Mouse (Mus musculus): Measurements from ENCODE around the gene Leng9.

Leng9 gene

GRCm38 (mm10) chr7:4124856-4125255, 25.3 kb downstream of the Leng9 start:
- DNase-seq (ENCODE audit: extremely low read depth, low read depth, low spot score): no peak

- no peak for DNase-seq (ENCODE audit: extremely low read depth, low read depth, low spot score)
Measured at GRCm38 (mm10) chr7:4124315-4124759, 25.8 kb downstream of the Leng9 start.

GRCm38 (mm10) chr7:4123732-4124131, 26.4 kb downstream of the Leng9 start:
- no peak for DNase-seq (ENCODE audit: extremely low read depth, low read depth, low spot score)

- DNase-seq (ENCODE audit: extremely low read depth, low read depth, low spot score): no peak
Measured at GRCm38 (mm10) chr7:4122783-4123182, 27.4 kb downstream of the Leng9 start.

GRCm38 (mm10) chr7:4122076-4122768, 28.0 kb downstream of the Leng9 start:
- DNase-seq (ENCODE audit: extremely low read depth, low read depth, low spot score): no peak

DNA sequence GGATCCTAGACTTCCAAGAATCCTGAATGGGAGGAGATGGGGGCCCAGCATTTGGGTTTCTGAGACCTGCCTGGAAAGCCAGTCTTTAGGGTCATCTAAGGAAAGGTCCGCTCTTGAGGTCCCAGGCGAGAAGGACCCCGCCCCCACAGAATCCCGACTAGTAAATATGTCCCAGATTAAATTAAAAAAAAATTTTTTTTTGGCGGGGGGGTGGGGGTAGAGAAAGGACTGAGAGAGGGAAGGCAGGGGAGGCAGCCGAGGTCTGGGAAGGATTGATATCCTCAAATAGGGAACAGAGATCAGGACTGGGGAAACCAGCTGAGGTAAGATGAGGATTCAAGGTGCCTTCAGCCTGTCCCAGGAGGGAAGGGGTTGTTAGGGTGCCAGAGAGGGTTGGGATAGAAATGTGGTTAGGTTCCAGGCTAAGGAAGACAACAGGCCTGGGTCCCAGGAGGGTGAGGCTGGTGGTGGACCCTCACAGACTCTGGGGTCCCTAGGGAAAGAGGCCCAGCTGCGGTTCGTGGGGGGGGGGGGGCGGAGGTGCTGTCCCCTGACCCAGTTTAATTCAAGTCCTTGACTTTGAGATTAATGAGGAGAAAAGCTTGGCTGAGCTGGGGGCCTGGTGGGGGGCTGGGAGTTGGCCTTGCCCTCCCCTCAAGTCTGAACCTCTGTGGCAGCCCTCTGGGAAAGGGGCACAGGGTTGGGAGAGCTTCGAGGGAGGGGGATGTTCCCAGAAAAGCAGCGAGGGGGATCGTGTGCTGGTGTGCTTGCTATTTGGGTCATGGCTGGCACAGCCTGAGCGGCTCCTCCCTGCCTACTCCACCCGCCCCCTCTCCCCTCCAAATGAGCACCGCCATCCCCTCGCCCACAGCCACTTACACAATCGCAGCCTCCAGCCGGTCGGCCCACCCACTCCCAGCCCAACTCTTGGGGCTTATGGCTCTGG, 29.9 kb downstream of the Leng9 start:
- no peak for DNase-seq (ENCODE audit: extremely low read depth, low read depth, low spot score)

GRCm38 (mm10) chr7:4119344-4119902, 30.8 kb downstream of the Leng9 start, which contains the start of gene Ttyh1:
Ttyh1 (plus strand) TSS chr7:4119408.
- no peak for DNase-seq (ENCODE audit: extremely low read depth, low read depth, low spot score)

GRCm38 (mm10) chr7:4117050-4117814, 32.9 kb downstream of the Leng9 start:
- DNase-seq (ENCODE audit: extremely low read depth, low read depth, low spot score): no peak

DNA sequence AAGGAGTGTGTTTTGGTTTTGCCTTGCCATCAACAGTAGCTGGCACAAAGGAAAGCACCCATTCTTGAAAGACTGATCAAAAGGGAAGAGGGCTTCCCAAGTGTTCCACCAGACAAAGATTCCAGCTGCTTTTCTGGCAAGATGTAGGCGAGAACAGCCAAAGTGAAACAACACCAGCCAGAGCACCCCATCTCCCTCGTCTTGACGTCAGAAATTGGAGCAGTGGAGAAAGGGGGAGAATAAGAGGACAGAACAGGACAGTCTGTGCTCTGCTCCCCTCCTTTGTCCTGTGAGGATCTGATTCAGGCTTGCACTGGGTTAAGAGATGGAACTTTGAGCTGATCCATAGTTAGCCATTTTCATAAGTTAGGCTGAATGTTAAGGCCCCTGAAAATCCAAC, 38.4 kb downstream of the Leng9 start:
- no peak for DNase-seq (ENCODE audit: extremely low read depth, low read depth, low spot score)

- no peak for DNase-seq (ENCODE audit: extremely low read depth, low read depth, low spot score)
Measured at GRCm38 (mm10) chr7:4103411-4103810, 46.8 kb downstream of the Leng9 start.

- DNase-seq (ENCODE audit: extremely low read depth, low read depth, low spot score): no peak
Measured at GRCm38 (mm10) chr7:4101144-4101543, 49.0 kb downstream of the Leng9 start.

DNA sequence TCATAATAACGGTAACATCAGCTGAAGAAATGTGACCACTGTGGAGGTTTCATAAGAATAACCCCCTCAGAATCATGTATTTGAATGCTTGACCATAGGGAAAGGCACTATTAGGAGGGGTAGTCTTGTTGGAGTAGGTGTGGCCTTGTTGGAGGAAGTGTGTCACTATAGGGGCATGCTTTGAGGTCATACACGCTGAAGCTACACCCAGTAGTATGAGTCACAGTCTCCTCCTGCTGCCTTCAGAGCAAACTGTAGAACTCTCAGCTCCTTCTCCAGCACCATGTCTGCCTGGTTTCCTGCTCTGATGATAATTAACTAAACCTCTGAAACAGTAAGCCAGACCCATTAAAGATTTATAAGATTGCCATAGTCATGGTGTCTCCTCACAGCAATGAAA, 51.3 kb downstream of the Leng9 start:
- no peak for DNase-seq (ENCODE audit: extremely low read depth, low read depth, low spot score)

DNA sequence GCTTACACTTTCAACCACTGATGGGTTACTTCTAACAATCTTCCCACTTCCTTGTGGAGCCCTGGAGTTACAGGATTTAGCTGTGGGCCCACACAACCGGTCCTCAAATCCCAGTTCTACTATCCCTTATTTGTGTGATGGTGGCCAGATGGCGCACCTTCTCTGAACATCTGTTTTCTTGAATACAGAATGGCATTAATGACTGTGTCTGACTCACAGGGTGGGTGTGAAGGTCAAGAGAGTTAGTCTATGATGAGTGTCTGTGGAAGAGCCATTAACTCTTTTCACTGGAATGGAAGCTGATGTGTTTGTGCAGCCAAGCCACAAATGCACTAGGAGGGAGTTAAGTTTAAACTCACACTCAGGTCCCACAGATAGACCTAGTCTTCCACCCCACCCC, 51.9 kb downstream of the Leng9 start:
- no peak for DNase-seq (ENCODE audit: extremely low read depth, low read depth, low spot score)

All from fat pad, adult 2 months (tissue).